Mouse (Mus musculus) midbrain, embryonic 16.5 days (tissue): ENCODE data around the gene Tmem60. TPM values are rescaled to one million over a fixed set of nuclear protein-coding genes. Genes with fewer than 3 reads are reported as not detected.

Source experiments
- ATAC-seq: fragments of 200-750 bp; cut with Nextera tagmentation; 2 replicates; pipeline ENCODE4 v1.8.0; 2017; ENCODE audit warnings: moderate TSS enrichment
- H3K27ac ChIP-seq: fragments of 300-500 bp; sonication (generic); 2 replicates; pipeline ENCODE4 v1.5.1; 2014; ENCODE audit warnings: mild to moderate bottlenecking, low read length, mixed read lengths
- H3K27me3 ChIP-seq: fragments of 300-500 bp; sonication (generic); 2 replicates; pipeline ENCODE4 v1.6.1; 2014; ENCODE audit warnings: low read depth, low read length, mixed read lengths; ENCODE audit not compliant: control insufficient read depth, insufficient read depth
- H3K36me3 ChIP-seq: fragments of 300-500 bp; sonication (generic); 2 replicates; pipeline ENCODE4 v1.6.1; 2014; ENCODE audit warnings: mild to moderate bottlenecking, low read length, moderate library complexity, mixed read lengths; ENCODE audit not compliant: control insufficient read depth, insufficient read depth
- H3K4me1 ChIP-seq: fragments of 300-500 bp; sonication (generic); 2 replicates; pipeline ENCODE4 v1.6.1; 2014; ENCODE audit warnings: mild to moderate bottlenecking, low read length, mixed read lengths; ENCODE audit not compliant: control insufficient read depth, insufficient read depth
- H3K4me2 ChIP-seq: fragments of 300-500 bp; sonication (generic); 2 replicates; pipeline ENCODE4 v1.6.1; 2014; ENCODE audit warnings: mild to moderate bottlenecking, low read length, mixed read lengths
- H3K4me3 ChIP-seq: fragments of 300-500 bp; sonication (generic); 2 replicates; pipeline ENCODE4 v1.5.1; 2014; ENCODE audit warnings: low read depth, mild to moderate bottlenecking, low read length, moderate library complexity, mixed read lengths
- H3K9ac ChIP-seq: fragments of 300-500 bp; sonication (generic); 2 replicates; pipeline ENCODE4 v1.6.1; 2014; ENCODE audit warnings: low read depth, low read length, mixed read lengths
- H3K9me3 ChIP-seq: fragments of 300-500 bp; sonication (generic); replicated peaks from 2 replicates; pipeline ENCODE4 v1.6.1; 2014; ENCODE audit warnings: mild to moderate bottlenecking, low read length, mixed read lengths; ENCODE audit not compliant: control insufficient read depth, poor library complexity, severe bottlenecking
- WGBS: fragments of 180-500 bp; shearing (Covaris S2); extraction: QIAGEN DNeasy Blood & Tissue Kit; methylation state at CpG from one replicate; pipeline ENCODE4 v1.1.7; 2014; 5-methylcytosine and 5-hydroxymethylcytosine counted together
- polyA plus RNA-seq: library from polyadenylated mRNA; unstranded; fragments of >200 nt; fragmentation: Nextera tagmentation; extraction: Ambion mirVana; gene quantifications from 2 replicates; pipeline ENCODE4 v1.2.1, GENCODE M21; 2015

Gene Tmem60
- polyA plus RNA-seq, 1 experiment from 2014 or later, result 61.4 TPM

GRCm38 (mm10) chr5:20861901-20862300, 20.1 kb upstream of the Tmem60 start:
- Histone ChIP-seq H3K4me1 (peaks cover 4% of the 10 kb centered on the region; the same call in 1 of the 2 replicates), H3K4me3 (no peak overlapping the region), H3K36me3 (no peaks in the 10 kb centered on the region), H3K27me3 (no peaks in the 10 kb centered on the region), H3K27ac (no peak overlapping the region), H3K9me3 (no peaks in the 10 kb centered on the region), H3K9ac (no peak overlapping the region), H3K4me2 (no peak overlapping the region)
- WGBS, result 94% methylated on average over 2 of the region's 2 CpGs
- no peak for ATAC-seq

GRCm38 (mm10) chr5:20864216-20864969, 17.6 kb upstream of the Tmem60 start:
- no peaks in the 10 kb centered on the region for H3K36me3 ChIP-seq
- peaks cover 4% of the 10 kb centered on the region; the same call in 1 of the 2 replicates for H3K4me1 ChIP-seq
- no peak overlapping the region for H3K9ac ChIP-seq
- H3K4me2 ChIP-seq, result no peak overlapping the region
- 86% methylated on average over 4 of the region's 4 CpGs for WGBS
- no peak overlapping the region for H3K4me3 ChIP-seq
- no peaks in the 10 kb centered on the region for H3K9me3 ChIP-seq
- no peaks in the 10 kb centered on the region for H3K27me3 ChIP-seq
- H3K27ac ChIP-seq, result no peak overlapping the region
- no peak for ATAC-seq

GRCm38 (mm10) chr5:20865193-20865755, 16.7 kb upstream of the Tmem60 start:
- Histone ChIP-seq H3K36me3 (no peaks in the 10 kb centered on the region), H3K4me1 (peaks cover 4% of the 10 kb centered on the region; the same call in 1 of the 2 replicates), H3K9me3 (no peaks in the 10 kb centered on the region), H3K4me3 (no peak overlapping the region), H3K9ac (no peak overlapping the region), H3K4me2 (no peak overlapping the region), H3K27ac (no peak overlapping the region), H3K27me3 (no peaks in the 10 kb centered on the region)
- no peak for ATAC-seq
- 93% methylated on average over 2 of the region's 2 CpGs for WGBS

- ATAC-seq, result no peak
- Histone ChIP-seq H3K36me3 (no peaks in the 10 kb centered on the region), H3K27ac (no peak overlapping the region), H3K4me1 (no peaks in the 10 kb centered on the region), H3K4me3 (no peak overlapping the region), H3K9ac (no peak overlapping the region), H3K4me2 (no peak overlapping the region), H3K27me3 (no peaks in the 10 kb centered on the region), H3K9me3 (no peaks in the 10 kb centered on the region; the same call in 1 of the 2 replicates)
- WGBS, result 97% methylated on average over 1 of the region's 1 CpGs
These were observed 8.8 kb upstream of the Tmem60 start for GRCm38 (mm10) chr5:20873146-20873545.

GRCm38 (mm10) chr5:20876934-20877426, 5.0 kb upstream of the Tmem60 start:
- H3K9ac ChIP-seq, result no peak overlapping the region
- no peaks in the 10 kb centered on the region for H3K9me3 ChIP-seq
- WGBS, result 79% methylated on average over 1 of the region's 1 CpGs
- no peak overlapping the region for H3K4me3 ChIP-seq
- no peak overlapping the region for H3K4me2 ChIP-seq
- H3K27ac ChIP-seq, result no peak overlapping the region
- H3K36me3 ChIP-seq, result no peaks in the 10 kb centered on the region
- no peaks in the 10 kb centered on the region for H3K27me3 ChIP-seq
- ATAC-seq, result no peak
- peaks cover 4% of the 10 kb centered on the region for H3K4me1 ChIP-seq

- Histone ChIP-seq H3K4me3 (peak overlapping the region; percentile 86), H3K36me3 (no peaks in the 10 kb centered on the region), H3K4me1 (peaks cover 19% of the 10 kb centered on the region), H3K27ac (no peak overlapping the region), H3K4me2 (peak overlapping the region; percentile 55), H3K9ac (no peak overlapping the region), H3K27me3 (no peaks in the 10 kb centered on the region), H3K9me3 (no peaks in the 10 kb centered on the region)
- ATAC-seq, result no peak
- 71% methylated on average over 2 of the region's 2 CpGs for WGBS
These were observed 1.6 kb upstream of the Tmem60 start for GRCm38 (mm10) chr5:20880386-20880785.

- H3K4me2 ChIP-seq, result peak overlapping the region; percentile 55
- H3K27me3 ChIP-seq, result no peaks in the 10 kb centered on the region
- no peaks in the 10 kb centered on the region; the same call in 1 of the 2 replicates for H3K36me3 ChIP-seq
- ATAC-seq, result no peak
- H3K9ac ChIP-seq, result peak overlapping the region; percentile 91
- H3K9me3 ChIP-seq, result no peaks in the 10 kb centered on the region
- WGBS, result 3% methylated on average over 32 of the region's 64 CpGs
- peak overlapping the region; percentile 95 for H3K27ac ChIP-seq
- peaks cover 19% of the 10 kb centered on the region for H3K4me1 ChIP-seq
- H3K4me3 ChIP-seq, result peak overlapping the region; percentile 86
These were observed 905 bp upstream of the Tmem60 start for GRCm38 (mm10) chr5:20880797-20881775.

GRCm38 (mm10) chr5:20884036-20884620, 2.1 kb downstream of the Tmem60 start:
- H3K9ac ChIP-seq, result no peak overlapping the region
- no peaks in the 10 kb centered on the region for H3K9me3 ChIP-seq
- peak overlapping the region; percentile 16; the same call in 1 of the 2 replicates for H3K4me2 ChIP-seq
- H3K27me3 ChIP-seq, result no peaks in the 10 kb centered on the region
- no peak overlapping the region for H3K4me3 ChIP-seq
- H3K36me3 ChIP-seq, result no peaks in the 10 kb centered on the region; the same call in 1 of the 2 replicates
- H3K27ac ChIP-seq, result no peak overlapping the region
- ATAC-seq, result no peak
- WGBS, result 82% methylated on average over 4 of the region's 4 CpGs
- peaks cover 19% of the 10 kb centered on the region for H3K4me1 ChIP-seq
